Mouse (Mus musculus) retina, embryonic 14.5 days (tissue): ENCODE data around the gene Tmem56.

Source experiments
- DNase-seq: peaks from one replicate; pipeline ENCODE4 v3.0.0-alpha.2; 2015; ENCODE audit warnings: low spot score

The Tmem56 gene

DNA sequence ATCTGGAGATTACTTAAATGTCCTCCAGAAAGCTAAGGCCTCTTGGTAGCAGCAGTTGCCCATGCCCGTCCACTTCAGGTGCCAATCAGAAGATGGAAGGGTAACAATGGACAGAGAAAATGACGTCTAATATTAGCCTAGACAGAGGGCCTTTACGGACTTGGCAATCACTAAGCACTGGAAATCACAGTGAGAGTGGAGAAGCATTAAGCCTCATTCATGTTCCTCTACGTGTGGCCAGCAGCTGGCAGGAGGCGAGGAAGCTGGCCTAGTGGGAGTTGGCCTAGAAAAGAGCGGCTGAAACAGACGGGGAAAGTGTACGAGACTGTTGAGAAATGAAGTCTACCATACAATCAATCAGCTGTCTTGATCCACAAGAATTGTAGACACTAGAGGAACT is 43.8 kb downstream of the Tmem56 start:
- peak; percentile 45 for DNase-seq

DNA sequence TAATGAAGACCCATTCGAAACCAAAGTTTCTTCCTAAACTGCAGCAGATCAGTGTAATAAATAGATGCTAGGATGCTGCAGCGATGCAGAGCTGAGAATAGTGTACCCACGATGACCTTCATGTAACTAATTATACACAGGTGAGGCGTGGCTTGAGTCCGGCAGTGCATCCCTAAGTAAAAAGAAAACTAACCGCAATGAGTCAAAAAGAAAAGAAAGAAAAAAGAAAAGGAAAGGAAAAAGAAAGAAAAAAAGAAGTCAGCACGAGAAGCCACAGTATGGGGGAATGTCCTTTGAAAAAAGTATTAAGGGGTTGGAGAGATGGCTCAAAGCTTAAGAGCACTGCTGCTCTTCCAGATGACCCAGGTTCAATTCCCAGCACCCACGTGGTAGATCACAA is 58.1 kb downstream of the Tmem56 start:
- DNase-seq: no peak

DNA sequence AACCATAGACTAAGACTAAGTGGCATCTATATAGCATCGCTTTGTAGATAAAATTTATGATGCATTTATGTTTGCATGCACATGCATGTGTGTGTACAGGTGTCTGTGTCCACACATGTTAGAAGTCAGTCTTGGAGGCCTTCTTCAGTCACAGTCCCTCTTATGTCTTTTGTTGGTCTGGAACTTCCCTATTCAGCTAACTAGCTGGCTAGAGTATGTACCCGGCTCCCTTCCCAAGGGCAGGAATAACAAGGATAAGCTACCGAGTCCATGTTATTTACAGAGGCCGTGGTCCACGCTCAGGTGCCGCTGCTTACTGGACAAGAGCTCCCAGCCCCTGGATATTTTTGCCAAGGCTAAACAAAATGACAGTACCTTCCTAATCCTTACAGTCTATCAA is 58.7 kb downstream of the Tmem56 start:
- DNase-seq: no peak

DNA sequence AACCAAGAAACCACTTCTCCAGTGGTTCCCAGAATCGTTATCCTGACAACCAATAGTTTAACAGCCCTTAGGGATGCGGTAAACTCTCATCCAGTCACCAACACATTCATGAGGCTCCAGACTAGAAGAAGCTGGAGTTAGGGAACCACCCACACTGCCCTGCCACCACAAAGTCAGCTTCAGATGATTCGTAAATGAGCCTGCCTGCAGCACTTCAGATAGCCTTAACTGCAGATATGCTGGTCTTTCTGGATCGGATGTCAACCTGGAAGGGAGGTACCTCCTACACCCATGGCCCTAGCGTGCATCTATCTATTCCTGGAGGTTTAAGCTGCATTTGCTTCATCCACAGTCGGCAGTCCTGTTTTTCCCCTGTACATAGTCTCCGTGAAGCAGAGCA is 60.9 kb downstream of the Tmem56 start:
- DNase-seq: no peak

DNA sequence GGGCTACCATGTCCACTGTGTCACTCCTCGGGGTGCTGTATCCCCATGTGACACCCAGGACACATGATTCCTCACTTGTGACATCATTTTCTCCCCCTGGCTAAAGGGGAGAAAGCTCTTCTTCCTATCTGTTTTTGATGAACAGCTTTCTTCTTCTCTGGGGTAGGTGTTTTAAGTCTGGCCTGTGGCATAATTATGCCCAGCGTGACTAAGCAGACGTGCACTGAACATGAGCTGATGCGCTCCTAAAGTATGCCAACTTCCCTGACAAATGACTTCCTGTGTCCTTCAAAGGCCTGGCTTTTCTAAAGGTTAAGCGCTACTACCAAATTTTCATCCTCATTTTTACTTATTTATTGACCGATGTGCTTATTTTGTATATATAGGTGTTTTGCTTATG is 65.9 kb downstream of the Tmem56 start:
- no peak for DNase-seq

DNA sequence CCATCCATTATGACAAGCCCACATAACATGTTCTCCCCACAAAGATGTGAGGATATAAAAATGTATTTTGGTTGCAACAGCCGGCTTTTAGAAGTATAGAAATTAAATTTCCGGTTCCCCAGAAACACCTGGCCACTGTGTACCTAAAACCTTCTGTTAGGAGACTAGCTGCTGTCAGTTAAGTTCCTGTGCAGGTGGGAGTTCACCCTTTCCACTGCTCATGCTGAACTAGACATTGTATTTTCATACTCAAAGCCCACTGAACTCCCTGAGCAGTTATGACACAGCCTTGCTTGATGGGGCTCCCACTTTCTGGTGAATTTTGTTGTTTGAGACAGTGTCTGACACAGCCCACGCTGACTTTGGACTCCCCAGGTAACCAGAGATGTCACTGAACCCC is 69.4 kb downstream of the Tmem56 start:
- no peak for DNase-seq

DNA sequence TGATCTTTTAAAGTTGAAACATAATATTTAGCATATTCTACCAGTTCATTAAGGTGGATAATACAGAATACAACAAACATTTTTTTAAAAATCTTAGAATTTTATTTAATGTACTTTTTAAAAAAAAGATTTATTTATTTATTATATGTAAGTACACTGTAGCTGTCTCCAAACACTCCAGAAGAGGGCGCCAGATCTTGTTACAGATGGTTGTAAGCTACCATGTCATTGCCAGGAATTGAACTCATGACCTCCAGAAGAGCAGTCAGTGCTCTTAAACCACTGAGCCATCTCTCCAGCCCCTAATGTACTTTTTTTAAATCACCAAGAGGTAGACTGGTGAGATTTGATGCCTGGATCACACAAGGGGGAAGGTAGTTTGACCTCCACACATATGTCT is 70.7 kb downstream of the Tmem56 start:
- DNase-seq: no peak

DNA sequence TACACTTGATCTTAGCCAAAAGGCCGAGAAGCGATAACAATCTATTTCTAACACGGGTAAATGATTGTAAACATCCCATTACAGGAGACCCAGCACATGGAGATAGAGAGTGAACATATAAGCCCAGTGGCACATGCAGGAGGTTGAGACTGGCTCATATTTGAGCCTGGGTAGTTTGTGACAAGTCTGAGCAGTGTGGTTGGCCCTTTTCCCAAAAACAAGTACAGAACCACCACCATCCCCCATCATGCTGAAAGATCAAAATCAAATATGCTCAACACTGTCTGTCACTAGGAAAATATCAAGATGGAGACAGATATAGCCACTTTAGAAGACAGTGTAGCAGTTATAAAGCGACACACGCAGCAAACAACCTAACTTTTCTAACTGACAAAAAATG is 73.9 kb downstream of the Tmem56 start:
- DNase-seq: no peak

DNA sequence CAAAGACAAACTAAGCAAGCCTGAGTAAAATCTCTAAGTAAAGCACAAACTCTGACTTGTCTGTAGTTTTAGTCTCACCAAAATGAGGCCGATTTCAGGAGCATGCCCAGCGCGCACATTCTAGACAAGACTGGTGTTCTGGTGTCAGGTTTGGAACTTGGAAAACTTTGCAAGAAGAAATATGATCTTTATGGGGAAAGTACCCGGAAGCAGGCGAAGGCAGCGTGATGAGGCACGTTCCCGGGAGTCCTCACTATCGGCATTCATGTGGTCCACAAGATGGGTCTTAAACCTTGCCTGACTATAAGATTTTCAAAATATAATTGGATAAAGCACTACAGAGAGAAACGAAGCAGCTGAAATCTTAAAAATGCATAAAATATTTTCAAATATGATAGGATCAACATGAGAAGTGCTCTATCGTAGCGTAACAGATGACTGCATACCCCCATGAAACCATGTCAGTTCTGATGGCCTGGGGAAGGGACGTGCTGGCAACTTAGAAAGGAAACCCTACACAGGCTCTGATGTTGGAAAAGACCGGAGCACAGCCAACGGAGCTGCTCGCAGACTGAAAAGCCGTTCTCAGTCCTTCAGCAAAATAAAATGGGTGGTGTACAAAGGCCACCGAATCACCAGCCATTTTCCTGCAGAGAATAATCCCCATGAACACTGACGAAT is 76.6 kb downstream of the Tmem56 start:
- peak; percentile 50 for DNase-seq

GRCm38 (mm10) chr3:121202638-121203037 is 80.3 kb downstream of the Tmem56 start:
- DNase-seq: no peak

- DNase-seq: no peak
Measured at GRCm38 (mm10) chr3:121201012-121201747, 81.7 kb downstream of the Tmem56 start.

GRCm38 (mm10) chr3:121189199-121189598 is 93.7 kb downstream of the Tmem56 start:
- DNase-seq: no peak

- no peak for DNase-seq
Measured at GRCm38 (mm10) chr3:121187510-121187909, 95.4 kb downstream of the Tmem56 start.

GRCm38 (mm10) chr3:121186925-121187324 is 96.0 kb downstream of the Tmem56 start:
- no peak for DNase-seq

- DNase-seq: no peak
Measured at GRCm38 (mm10) chr3:121185197-121185596, 97.7 kb downstream of the Tmem56 start.

- DNase-seq: no peak
Measured at GRCm38 (mm10) chr3:121176011-121176410, 106.9 kb downstream of the Tmem56 start.

DNA sequence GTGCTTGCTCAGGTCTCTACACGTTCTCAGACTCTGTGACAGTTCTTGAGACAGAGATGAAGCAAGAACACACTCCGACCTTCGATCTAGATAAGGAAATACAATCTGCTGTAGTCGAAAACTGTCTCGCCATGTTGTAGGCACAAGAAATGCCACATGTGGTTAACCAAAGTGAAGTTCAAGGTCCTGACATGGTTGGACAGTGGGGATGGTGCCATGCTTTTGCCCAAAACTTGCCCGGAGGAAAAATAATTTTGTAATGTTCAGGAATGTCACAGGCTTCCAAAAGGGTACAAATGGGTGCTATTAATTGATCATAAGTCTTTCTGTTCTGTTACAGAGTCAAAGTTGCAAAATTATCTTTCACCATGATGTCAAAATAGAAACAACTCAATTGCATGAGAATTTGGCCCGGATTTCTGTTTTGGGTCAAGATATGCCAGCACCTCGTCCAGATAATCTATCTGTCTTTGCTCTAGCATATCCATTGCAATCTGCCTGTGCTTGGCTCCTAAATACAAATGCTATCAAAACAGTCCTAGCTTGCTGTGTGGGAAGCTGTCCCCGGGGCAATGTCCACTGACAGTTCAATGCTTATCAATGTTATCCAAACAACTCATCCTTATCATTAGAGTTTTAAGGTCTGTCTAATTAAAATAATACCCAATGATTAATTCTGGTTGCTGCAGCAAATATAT is 108.5 kb downstream of the Tmem56 start:
- DNase-seq: no peak

GRCm38 (mm10) chr3:121172718-121173117 is 110.2 kb downstream of the Tmem56 start:
- DNase-seq: no peak

DNA sequence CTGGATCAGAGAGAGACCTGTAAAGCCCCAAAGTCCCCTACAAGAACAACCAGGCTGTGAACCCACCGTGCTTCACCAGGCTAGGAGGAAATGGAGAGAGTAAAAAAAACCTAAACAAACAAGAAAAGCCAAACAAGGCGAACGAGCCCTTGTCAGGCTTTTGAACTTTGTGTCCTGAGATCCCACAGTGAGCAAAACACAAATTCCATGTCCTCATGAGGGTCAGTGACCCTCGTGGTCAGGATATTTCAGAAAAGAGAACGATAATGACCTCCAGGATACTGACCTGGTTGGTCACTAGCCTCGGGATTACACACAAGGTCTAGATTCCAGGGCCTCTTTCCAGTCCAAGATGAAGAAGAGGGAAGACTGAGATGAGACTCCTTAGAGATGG is 111.0 kb downstream of the Tmem56 start:
- DNase-seq: peak; percentile 14

DNA sequence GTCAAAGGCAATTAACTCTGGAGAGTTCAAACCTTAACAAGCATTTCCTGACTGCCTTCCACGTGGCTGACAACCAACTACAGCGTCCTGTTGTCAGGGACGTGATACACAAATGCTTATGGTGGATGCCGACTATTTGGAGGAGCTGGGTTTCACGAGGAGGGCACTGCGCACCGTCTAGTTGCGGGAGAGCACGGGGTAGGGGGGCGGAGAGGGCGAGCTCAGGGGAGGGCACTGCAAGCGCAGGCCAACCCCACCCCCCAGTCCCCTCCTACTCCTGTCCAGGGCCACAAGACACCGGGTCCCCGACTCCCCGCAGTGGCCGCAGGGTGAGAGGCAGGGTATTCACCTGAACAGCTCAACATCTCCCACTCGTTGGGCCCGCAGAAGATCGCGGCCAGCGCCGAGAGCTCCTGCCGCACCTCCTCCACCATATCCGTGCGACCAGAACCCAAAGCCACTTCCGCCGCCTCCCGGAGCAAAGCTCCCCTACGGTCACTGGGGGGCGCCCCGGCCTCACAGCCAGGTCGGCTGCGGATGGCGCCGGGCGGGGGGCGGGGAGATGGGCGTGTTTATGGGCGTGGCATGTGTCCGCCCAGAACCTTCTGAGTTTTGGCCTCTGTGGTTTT is 111.5 kb downstream of the Tmem56 start, which contains the start of gene Rwdd3:
TSS of gene Rwdd3 (minus strand) at position 453 of the 629 bp plus-strand sequence.
- DNase-seq: peak; percentile 88

DNA sequence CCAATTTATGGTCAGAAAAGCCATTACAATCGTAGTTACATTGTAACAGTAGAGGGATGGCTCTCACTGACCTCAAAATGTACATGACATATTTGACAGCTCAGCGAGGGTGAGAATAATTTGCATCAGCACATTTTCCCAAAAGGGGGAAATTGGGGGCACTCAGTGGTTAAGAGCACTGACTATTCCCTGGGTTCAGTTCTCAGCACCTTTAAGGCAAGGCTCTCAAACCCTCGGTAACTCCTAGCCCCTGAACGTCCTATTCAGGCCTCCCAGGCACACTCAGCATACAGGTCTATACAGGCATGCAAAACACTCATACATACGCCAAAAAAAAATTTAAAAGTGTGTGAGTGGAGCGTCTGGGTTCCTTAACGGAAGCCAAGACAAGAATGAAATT is 112.3 kb downstream of the Tmem56 start:
- no peak for DNase-seq

DNA sequence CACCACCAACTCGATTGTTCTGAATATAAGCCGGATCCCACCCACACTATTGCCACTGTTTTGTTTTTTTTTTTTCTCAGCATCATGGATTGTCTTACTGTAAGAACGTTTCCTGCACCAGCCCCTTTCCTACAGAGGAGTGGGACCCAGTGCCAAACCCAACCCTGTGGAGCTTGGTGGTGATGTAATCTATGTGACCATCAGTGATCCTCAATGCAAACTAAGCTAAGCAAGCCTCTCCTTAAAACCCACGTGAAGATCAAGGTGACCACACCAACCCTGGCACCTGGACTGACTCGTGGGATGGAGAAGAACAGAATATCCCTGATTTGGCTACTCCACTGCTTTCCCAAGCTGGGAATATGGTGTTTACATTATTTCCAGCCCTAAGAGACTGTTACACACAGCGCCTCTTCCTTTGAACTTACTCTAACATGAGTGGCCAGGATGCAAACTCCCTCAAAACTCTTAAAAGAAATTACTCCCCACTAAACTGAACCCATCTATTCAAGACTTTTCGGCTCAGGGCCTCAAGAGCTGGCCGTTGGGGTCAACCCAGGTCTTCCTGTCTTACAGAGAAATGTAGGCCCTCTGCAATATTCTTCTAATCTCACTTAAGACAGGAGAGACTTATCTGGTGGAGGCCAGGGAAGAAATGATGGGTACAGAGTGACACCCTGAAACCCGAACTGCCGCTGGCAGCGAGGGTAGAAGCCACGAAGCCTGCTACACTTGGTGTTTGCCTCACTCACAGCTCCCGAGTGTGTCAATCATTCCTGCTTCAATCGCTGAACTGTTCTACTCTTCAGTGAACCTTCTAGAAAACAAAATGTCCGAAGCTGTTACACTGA is 113.6 kb downstream of the Tmem56 start:
- DNase-seq: peak; percentile 30
